Mouse (Mus musculus): Measurements from ENCODE around the gene Tsen2.

Gene Tsen2

DNA sequence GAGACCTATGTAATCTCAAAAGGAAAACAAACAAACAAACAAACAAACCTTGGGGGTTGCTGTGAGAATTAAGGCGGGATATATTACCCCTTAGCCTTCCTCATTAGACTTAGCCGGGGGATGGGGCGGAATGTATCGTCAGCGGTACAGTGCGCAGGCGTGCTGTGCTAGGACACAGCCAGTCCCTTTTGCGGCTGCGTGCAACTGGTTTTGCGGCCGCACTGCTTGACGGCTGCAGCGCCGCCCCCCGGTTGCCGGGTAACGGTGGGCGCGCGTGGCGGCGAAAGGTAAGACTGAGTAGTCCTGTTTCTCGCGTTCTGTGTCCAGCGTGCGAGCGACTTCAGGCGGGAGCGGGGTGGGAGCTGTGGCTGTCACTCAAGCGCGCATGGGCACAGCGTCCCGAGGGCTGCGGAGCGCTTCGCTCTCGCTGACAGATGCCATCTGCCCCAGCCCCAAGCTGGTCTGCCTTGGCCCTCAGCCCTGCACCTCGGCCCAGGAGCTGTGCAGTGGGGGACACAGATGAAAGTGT, at the start of gene Tsen2:
TSS of gene Tsen2 (plus strand) at position 223 of the 529 bp plus-strand sequence.
- DNase-seq (ENCODE audit: low spot score) = peak; percentile 96

DNA sequence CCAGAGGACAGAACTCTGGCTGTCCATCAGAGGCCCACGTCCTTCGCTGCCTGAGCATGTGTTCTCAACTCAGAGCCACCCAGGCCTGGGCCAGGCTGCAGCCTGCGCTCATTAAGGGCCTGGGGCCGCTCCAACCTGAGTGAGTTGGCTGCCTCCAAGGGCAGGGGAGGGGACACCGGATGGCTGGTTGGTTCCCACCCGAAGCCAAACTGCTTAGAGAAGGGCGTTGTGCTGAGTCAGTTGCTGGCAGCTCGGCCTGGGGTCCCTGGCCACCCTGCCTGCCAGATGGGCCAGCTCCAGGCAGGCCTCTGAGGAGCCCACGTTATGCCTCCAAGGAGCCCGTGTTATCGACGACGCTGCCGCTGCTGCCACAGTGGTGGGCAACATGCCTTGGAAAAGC, 44.9 kb upstream of the Tsen2 start:
- DNase-seq (ENCODE audit: low spot score) = no peak

DNA sequence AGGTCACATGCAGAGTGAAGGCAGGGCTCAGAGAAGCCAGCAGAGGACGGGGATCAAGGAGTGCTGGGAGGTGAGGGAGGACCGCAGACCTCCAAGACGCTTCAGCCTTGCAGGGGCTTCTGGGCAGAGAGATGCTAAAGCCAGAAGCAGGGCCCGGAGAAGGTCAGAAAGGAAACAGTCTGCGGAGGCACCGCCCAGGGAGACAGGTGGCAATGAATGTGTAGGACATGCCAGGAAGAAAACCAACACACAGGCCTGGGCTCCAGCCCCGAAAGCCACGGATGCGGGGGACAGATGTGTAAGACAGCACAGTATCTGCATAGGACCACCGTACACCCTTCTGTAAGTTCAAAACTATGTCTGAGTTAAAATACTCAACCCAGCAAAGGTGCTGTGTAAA, 44.2 kb upstream of the Tsen2 start:
- no peak for DNase-seq (ENCODE audit: low spot score)

DNA sequence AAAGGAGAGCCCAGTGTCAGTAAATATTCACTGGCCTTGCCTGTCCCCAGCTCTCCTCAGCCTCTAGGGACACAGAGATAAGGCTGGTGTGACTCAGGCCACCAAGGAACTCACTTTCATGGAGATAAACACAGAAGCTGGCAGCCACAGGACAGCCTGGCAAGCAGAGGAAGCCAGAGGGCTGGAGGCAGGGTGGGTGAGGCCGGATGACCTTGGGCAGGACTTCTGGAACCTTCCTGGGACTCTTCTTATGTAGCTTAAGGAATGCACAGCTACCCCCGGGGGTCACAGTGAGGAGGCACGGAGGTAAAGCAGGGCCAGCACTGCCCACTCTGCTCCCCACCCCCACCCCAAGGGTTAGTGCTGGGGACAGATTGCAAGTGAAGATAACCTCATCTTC, 43.3 kb upstream of the Tsen2 start:
- no peak for DNase-seq (ENCODE audit: low spot score)

DNA sequence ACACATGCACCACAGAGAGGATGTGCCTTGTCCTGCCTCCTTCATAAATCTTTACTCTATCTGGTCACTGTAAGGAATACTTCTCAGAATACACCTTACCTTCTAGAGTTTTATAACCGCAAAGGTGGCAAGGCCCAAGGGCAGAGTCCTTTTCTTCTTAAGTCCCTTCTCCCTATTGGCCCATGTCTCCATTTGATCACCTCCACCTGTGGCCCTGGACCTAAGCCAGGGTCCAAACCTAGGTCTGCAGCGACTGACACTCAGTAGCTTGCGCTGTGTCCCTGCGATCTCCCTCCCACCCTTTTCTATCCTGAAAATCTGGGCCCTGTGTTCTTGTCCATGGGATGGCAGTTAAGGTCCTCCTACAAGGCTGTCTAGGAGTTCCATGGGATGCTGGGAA, 41.4 kb upstream of the Tsen2 start:
- no peak for DNase-seq (ENCODE audit: low spot score)

DNA sequence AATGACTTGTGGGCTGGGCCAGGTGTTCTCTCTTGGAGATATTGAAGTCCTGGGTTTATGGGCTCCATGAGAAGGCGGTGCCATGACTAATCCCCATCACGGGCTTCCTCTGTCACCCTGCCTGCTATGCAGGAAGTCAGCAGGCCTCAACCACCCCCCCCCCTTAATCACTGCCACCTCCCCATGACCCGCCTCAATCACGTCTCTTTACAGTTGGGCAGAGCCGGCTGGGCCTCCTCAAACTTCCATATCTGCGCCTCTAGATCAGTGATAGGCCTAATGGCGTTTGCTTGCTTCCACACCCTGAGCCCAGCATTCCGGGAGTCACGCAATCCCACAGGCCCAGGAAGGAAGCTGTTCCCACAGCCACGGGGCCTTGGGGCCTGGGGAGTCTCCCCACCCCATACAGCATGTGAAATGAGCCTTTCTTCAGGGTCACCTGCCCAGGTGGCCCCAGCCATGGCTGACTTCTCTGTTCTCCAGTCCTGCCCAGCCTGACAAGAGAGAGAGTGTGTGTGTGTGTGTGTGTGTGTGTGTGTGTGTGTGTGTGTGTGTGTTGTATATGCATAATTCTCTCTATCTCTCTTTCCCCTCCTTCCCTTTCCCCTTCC, 40.8 kb upstream of the Tsen2 start:
- no peak for DNase-seq (ENCODE audit: low spot score)

DNA sequence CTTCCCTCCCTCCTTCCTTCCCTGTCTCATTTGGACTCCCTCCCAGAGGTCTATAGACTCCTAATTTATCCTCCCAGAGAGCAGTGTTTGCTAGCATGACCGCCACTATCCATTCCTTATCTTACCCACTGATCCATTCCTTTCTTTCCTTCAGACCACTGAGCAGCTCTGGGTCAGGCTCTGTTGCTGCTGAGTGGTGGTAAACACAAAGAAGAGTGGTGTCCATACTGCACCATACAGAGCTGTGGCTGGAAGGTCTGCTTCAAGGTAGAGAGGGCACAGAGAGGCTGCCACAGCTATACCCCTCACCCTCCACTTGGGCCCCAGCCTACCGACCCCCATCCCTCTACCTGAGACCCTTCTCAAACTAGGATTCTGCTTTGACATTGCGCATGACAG, 40.3 kb upstream of the Tsen2 start:
- no peak for DNase-seq (ENCODE audit: low spot score)

DNA sequence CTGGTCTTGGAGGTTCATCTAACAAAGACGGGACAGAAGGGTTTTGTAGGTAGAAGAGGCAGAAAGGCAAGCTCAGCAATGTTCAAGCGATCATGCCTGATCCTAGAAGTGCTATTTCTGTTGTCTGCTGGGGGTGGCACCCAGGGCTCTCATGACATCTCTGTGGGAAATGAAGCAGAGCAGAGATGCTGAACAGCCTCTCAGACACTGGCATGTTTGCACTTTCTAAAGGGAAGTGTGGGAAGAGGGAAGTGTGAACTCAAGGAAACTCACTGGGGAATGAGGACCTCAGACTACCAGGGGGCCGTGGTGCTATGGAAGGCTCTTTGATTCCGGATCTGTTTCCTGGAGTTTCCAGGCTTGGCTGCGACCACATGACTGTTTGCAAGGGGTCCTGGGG, 39.5 kb upstream of the Tsen2 start:
- DNase-seq (ENCODE audit: low spot score) = no peak

DNA sequence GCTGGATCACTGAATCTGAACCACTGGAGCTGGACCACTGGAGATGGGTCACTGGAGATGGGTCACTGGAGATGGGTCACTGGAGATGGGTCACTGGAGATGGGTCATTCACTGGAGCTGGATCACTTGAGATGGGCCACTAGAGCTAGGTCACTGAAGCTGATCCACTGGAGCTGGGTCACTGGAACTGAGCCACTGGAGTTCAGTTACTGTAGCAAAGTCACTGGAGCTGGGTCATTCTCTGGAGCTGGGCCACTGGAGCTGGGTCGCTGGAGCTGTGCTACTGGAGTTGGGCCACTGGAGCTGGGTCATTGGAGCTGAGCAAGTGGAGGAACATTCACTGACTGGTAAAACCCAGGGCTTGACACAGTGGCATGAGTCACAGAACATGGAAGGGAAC, 38.0 kb upstream of the Tsen2 start:
- no peak for DNase-seq (ENCODE audit: low spot score)

DNA sequence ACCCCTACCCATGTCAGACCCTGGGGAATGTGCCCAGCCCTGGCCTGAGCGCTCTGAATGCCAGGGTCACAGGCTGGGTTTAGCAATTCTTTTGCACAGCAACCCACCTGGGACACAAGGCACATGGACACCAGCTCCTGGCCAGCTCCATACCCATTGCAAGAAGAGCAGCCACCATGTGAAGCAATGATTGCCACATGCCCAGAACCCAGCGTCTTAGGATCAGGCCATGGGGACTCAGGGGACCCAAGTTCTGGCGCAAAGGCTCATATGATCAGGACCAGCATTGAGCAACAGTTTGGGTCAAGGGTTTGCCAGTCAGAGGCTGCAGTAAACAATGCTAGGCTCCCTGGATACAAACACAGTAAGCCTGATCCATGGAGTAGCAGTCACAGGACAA, 33.0 kb upstream of the Tsen2 start:
- DNase-seq (ENCODE audit: low spot score) = peak; percentile 43

DNA sequence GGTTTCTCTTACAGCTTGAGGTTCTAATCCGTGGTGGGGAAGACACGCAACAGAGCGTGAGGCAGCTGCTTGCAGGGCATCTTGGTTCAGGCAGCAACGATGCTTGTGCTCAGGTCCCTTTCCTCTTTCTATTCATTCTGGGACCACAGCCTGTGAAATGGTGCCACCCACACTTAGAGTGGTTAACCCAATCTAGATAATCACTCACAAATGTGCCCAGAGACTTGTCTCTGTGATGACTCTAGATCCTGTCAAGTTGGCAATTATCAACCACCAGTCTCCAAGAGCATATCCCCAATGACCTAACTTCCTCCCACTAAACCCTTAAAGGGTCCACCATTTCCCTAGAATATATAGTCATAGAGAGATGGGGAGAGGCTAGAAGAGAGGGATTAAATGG, 31.3 kb upstream of the Tsen2 start:
- no peak for DNase-seq (ENCODE audit: low spot score)

DNA sequence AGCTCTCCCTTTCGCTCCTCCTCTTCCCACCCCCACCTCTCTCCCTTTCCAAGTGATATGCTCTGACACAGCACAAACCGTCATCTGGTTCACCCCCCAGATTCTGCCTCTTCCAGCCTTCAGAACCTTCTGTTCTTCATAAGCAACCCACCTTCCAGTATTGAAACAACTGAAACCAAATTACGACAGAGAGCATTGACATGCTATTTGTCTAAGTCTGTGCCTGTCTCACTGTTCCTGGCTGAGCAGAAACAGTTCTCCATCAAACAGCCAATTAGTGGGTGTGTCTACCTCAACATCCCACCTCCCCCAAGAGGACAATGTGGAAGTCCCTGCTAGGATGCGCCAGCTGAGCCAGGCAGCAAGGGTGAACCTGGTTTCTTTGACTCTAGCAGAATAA, 26.6 kb upstream of the Tsen2 start:
- no peak for DNase-seq (ENCODE audit: low spot score)

DNA sequence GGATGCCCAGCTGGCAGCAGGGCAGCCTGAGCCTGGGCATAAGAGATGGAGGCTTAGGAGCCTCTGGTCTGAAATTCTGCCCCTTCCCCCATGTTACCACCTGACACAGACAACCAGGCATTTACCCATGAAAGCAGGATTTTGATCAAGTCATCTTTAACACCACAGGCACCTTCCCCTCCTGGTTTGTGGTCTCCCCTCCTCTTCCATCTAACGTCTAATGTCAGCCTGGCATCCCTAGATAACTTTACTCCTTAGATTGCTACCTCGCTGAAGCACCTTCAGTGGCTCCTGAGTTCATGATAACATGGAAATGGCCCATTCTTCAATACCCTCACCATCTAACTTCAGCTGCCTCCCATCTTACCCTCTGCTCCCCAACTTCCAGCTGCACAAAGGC, 26.1 kb upstream of the Tsen2 start:
- no peak for DNase-seq (ENCODE audit: low spot score)

DNA sequence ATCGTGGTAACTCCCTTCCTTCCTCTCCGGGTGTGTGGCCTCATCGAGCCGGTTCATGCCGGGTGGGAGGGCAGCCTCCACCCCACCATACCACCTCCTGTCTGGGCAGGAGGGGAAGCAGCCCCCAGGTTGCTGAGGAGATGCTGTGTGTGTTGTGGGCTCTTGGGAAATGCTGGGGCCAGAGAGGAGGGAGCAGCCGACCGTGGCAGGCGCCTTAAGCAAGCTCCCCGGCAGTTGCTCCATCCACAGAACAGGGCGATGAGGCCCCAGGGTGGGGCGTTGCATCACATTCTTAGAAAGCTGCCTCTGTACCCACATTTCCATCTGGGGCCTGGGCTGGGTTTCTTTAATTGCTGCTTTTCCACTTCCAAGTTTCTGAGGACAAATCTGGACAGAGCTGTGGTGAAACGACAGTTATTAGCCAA, 25.2 kb upstream of the Tsen2 start:
- DNase-seq (ENCODE audit: low spot score) = peak; percentile 60

DNA sequence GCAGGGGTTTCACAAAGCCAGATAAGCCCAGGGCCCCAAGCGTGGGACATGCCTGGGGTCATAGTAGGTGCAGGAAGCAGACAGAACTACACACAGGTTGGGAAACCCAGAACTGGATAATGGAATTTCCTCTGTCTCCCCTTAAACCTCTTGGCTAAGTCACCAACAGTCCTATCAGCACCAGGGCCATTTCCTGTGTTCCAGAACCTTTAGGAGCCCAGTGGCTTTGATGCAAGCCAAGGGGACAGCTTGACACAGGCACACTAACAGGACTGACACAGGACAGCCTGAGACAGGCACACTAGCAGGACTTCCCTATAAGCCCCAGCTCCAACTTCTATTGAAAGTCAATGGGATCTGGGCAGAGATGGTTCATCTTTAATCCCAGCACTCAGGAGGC, 22.5 kb upstream of the Tsen2 start:
- no peak for DNase-seq (ENCODE audit: low spot score)

DNA sequence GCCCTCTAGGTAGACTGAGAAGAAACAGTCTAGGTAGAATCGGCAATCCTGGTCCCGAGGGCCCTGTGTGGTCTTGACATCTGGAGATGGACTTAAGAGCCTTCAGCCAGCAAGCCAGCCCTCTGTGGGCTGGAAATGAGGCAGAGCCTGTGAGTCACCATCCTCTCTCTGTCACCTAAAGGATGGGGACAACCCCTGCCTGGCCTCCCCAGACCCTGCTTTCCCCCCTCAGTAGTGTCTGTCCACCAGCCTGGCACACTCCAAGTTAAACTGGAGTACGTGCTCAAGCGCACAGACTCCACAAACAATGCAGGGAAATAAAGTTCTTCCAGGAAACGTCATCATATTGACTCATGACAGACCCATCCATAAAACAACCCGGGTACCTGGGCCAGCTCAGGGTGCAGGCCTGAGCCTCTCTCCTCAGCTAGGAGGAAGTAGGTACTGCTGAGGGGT, 21.7 kb upstream of the Tsen2 start:
- DNase-seq (ENCODE audit: low spot score) = no peak

DNA sequence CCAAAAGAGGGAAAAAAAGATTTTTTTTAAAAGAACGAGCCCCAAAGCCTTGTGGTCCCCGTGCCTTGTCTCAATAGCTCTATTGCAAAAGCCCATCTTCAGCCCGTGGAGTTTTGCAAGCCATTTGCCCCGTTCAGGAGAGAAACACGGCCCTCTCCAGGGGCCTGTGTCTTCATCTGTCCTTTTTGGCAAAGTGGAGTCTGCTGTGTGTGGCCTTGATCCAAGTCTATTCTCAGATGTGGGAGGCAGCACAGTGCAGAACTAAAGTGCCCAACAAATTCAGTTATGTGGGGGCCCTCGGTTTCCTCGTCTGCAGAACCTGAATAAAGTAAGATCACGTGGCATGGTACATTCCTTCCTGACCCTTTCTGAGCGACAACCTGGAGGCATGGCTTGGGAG, 21.3 kb upstream of the Tsen2 start:
- peak; percentile 45 for DNase-seq (ENCODE audit: low spot score)

DNA sequence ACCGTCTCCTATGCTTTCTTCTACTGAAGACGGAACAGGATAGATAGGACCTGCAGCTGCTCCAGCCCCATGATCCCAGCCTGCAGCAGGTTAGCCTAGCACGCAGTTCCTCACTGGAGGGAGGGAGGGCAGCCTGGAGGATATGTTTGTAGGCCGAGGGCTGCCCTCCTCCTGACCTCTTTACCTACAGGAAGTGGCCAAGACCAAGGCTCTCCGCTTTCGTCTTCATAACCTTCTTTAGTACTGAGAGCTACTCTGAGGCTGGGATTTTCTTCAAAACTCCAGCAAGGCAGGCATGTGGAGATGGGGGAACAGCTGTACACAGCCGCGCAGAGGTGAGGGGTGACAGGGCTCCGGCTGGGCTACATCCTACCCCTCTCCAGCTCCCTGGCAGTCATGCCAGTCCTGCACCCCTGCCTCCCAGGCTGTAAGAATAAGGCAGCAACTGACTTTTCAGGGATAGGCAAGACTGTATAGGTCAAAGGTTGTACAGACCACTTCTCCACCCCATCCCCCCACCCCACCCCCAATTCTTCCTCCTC, 19.9 kb upstream of the Tsen2 start:
- no peak for DNase-seq (ENCODE audit: low spot score)

DNA sequence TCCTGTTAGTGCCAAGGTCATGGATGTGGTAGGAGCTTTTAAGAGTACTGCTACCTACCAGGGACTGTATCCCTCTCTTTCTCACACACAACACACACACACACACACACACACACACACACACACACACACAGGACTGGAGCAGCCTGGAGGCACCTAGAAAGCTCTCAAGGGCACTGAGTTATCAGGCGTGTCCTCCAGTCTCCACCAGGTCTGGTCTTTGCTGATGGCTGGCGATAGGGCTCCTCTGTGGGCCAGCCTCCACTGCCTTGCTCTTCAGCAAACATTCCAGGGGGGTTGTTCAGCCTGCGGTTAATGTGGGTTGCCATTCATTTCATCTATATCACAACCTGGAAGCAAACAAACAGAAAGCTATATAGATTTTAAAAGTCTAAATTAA, 17.0 kb upstream of the Tsen2 start:
- DNase-seq (ENCODE audit: low spot score) = no peak

DNA sequence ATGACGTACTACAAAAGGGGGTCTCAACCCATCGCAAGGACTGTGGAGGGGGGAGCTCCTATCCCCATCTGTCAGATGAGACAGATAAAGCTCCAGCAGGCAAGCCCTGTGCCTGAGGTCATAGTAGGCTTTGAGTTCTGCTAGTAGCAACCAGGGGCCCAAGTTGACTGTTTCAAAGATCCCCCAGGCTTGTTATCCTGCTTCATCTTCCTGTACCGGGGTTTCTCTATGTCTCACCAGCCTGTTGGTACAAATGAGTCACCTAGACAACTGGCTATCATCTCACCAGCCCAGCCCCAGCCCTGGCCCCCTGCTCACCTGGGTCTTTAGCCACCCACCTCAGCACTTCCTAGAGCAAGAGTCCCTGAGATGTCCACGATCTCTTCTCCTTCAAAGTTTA, 16.1 kb upstream of the Tsen2 start:
- DNase-seq (ENCODE audit: low spot score) = no peak

DNA sequence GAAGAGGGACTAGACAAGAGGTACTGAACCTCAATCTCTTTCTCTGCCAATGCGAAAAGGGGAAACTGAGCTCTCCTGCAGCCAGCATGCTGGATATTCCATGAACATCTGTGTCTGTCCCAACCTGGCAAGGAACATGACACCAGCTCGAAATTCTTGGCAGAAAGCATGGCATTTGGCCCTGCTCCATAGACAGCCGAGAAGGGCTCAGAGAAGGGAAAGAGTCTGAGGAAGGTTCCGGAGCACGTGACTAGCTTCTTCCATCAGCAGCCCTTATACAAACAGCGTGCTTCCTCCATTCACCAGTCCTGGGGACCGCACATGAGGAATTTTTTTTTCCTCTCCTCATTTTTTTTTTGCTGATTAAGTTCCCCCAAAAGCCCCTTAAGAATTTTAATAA, 9.8 kb upstream of the Tsen2 start:
- DNase-seq (ENCODE audit: low spot score) = no peak

DNA sequence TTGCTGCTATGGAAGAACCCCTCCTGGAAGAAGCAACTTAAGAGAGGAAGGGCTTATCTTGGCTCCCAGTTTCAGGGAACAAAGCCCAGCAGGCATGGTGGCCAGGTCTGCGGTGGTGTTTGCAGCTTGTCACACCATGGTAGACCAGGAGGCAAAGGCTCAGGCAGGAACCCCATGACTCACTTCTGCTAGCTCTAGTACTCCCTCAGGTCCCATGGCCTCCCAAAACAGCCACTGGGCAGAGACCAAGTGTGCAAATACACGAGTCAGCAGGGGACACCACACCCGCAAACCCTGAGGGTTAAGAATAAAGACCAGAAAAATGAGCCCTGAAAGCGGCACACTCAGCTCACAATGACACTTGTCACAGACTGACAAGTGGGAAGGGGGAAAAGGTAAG, 8.3 kb upstream of the Tsen2 start:
- DNase-seq (ENCODE audit: low spot score) = no peak

DNA sequence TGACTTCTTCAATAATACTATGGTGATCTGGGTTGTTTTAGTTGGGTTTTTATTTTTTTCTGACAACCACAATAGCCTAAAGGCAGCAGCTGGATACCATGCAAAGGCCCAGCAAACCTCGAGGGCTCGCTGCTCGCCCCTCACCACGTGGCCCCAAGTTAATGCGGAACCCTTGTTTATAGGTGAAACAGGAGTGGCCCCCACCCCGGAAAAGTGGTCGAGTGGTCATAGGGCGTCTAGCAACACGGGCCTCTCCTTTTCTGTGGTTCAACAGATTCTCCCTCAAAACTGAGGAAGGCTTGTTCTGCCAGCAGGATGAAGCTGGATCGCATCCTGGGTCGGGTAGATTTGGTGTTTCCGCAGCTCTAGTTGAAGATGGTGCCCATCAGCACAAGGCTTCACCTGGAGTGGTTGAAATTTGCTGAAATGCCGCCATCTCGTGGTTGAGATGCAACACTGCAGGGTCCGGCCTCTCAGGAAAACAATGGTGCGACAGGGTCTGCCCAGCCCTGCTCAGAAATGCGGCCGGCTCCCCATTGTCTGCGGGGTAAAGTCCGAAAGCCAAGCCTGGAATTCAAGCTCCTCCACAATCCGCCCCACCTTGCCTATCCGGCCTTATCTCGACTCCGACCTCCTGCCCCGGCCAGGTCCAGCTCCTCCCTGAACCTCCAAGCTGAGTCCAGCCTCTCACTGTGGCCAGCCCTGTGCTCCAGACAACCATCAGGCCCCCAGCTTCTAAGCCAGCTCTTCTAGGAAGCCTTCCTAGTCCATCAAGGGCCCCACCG, 5.6 kb upstream of the Tsen2 start:
- peak; percentile 80 for DNase-seq (ENCODE audit: low spot score)
